ENCODE assay signal across 9 mouse cellular contexts in genomic region chr4:81727735-81728581, GRCm38 (mm10).
A peak's percentile ranks its signal among the peaks of the same experiment; 100 is the strongest.
DNase-seq lines count a peak whose midpoint lies in the region; TF ChIP-seq lines count a peak whose summit lies in the region.
"Had no signal": no experiment of that assay in that cellular context is flagged by ENCODE, and none has a peak within 500 bp of the region (broad histone marks: within the 10 kb centered on the region; RNA-seq: fewer than 3 reads in every experiment).

No protein-coding gene starts in this region.

- no peaks in the 10 kb centered on the region for H3K4me1 ChIP-seq in heart, adult 2 months (ENCODE audit: control insufficient read depth, insufficient read depth, low read length)

- no peak for TF ChIP-seq EP300 in heart, adult 2 months (IDR thresholded peaks at IDR 0.05; ENCODE audit: insufficient read depth, low read depth, low read length)

- intact Hi-C loops in gastrocnemius, adult 2 months (cut with DNase I) = no loop called here
- intact Hi-C loops in heart, adult 2 months (cut with DNase I) = loop anchor here (5.0 kb wide), 1 partner anchor 94 kb away; no protein-coding TSS in a partner anchor

- peak overlapping the region; percentile 35; the same call in 1 of the 2 replicates for H3K27ac ChIP-seq in gastrocnemius, adult 2 months
- H3K27ac ChIP-seq in heart, adult 2 months = peak overlapping the region; percentile 17; the same call in 1 of the 2 replicates
- H3K27ac ChIP-seq: limb, embryonic 13.5 days had no signal

- H3K9ac ChIP-seq in heart, adult 2 months (ENCODE audit: low read depth, low read length) = no peak overlapping the region
- H3K9ac ChIP-seq: limb, embryonic 13.5 days had no signal

- 59% methylated on average over 12 of the region's 12 CpGs for WGBS in heart, adult 2 months

- no peaks in the 10 kb centered on the region for H3K79me2 ChIP-seq in heart, adult 2 months (replicated peaks; ENCODE audit: control insufficient read depth, insufficient read depth, low read length)

- no peaks in the 10 kb centered on the region for H3K27me3 ChIP-seq in heart, adult 2 months (ENCODE audit: control insufficient read depth, insufficient read depth, low read length)
- H3K27me3 ChIP-seq: limb, embryonic 13.5 days had no signal

- no peak for TF ChIP-seq CTCF in gastrocnemius, adult 2 months (IDR thresholded peaks at IDR 0.05)
- TF ChIP-seq CTCF in heart, adult 2 months (IDR thresholded peaks at IDR 0.05) = no peak

- no peak overlapping the region for H3K4me3 ChIP-seq in gastrocnemius, adult 2 months
- H3K4me3 ChIP-seq in heart, adult 2 months = no peak overlapping the region
- H3K4me3 ChIP-seq: limb, embryonic 13.5 days had no signal

- TF ChIP-seq POLR2A in heart, adult 2 months (IDR thresholded peaks at IDR 0.05; ENCODE audit: insufficient read depth, low read depth, low read length) = no peak

- no peak for DNase-seq in gastrocnemius, adult 2 months
- no peak for DNase-seq in gastrocnemius, adult 18-20 months (ENCODE audit: low spot score)
- peak; percentile 73 for DNase-seq in adipocyte (ENCODE audit: low spot score)
- peak; percentile 21 to 47 for DNase-seq in heart, adult 2 months
- DNase-seq in lung, postnatal 4 days = peak; percentile 8 to 23
- DNase-seq in testis, postnatal 14 days (ENCODE audit: low spot score) = no peak
- no peak for DNase-seq in adrenal gland, adult 18-20 months (ENCODE audit: low spot score in 2 of 2)
- DNase-seq in kidney, postnatal 14 days = no peak

- H3K36me3 ChIP-seq in heart, adult 2 months (ENCODE audit: control insufficient read depth, insufficient read depth, low read length) = no peaks in the 10 kb centered on the region
- H3K36me3 ChIP-seq: limb, embryonic 13.5 days had no signal

Comparison
In these comparisons a context has a peak if more than half of its experiments do, and no peak if none do; other contexts are left out.
1. DNase-seq: peak in adipocyte (single experiment), heart, adult 2 months (2 of 2) and lung, postnatal 4 days (2 of 2); none in gastrocnemius, adult 2 months (single experiment), gastrocnemius, adult 18-20 months (single experiment), testis, postnatal 14 days (single experiment), adrenal gland, adult 18-20 months (0 of 2) and kidney, postnatal 14 days (single experiment).